Mouse (Mus musculus) MEL (cell line): ENCODE data around the gene Podxl2.

Experiments
- BHLHE40 ChIP-seq: IDR thresholded peaks from 2 replicates; pipeline ENCODE4 v1.6.1; 2012; ENCODE audit warnings: low read depth, mild to moderate bottlenecking, inconsistent platforms, low read length, improper control_type of control experiment, borderline replicate concordance
- CHD1 ChIP-seq: IDR thresholded peaks from 2 replicates; pipeline ENCODE4 v1.6.1; 2012; ENCODE audit warnings: low read depth, mild to moderate bottlenecking, inconsistent platforms, low read length, improper control_type of control experiment
- CTCF ChIP-seq, 3 experiments: IDR thresholded peaks in 2 of 3; conservative IDR thresholded peaks in 1 of 3; 2 replicates each; pipeline ENCODE4 v1.5.1; 2011 to 2012; ENCODE audit warnings: low read length in 3 of 3, low read depth in 2 of 3, mild to moderate bottlenecking in 2 of 3, improper control_type of control experiment in 1 of 3, inconsistent platforms in 1 of 3, mixed read lengths in 1 of 3, moderate library complexity in 1 of 3; ENCODE audit not compliant: control insufficient read depth in 1 of 3, insufficient read depth in 1 of 3, poor library complexity in 1 of 3, severe bottlenecking in 1 of 3
- KAT2A ChIP-seq: conservative IDR thresholded peaks from 2 replicates; pipeline ENCODE4 v1.6.1; 2012; ENCODE audit warnings: low read depth, low read length, improper control_type of control experiment, inconsistent platforms
- MAFK ChIP-seq: IDR thresholded peaks from 2 replicates; pipeline ENCODE4 v1.6.1; 2011; ENCODE audit warnings: low read depth, mild to moderate bottlenecking, low read length, improper control_type of control experiment, borderline replicate concordance
- POLR2AphosphoS5 ChIP-seq: IDR thresholded peaks from 2 replicates; pipeline ENCODE4 v1.6.1; 2012; ENCODE audit warnings: low read depth, borderline replicate concordance, mild to moderate bottlenecking, inconsistent platforms, low read length, moderate library complexity, mixed read lengths
- RCOR1 ChIP-seq: IDR thresholded peaks from 2 replicates; pipeline ENCODE4 v1.6.1; 2012; ENCODE audit warnings: low read depth, mild to moderate bottlenecking, inconsistent platforms, low read length, improper control_type of control experiment
- TAL1 ChIP-seq: IDR thresholded peaks from 2 replicates; pipeline ENCODE4 v1.6.1; 2012; ENCODE audit warnings: mild to moderate bottlenecking, inconsistent platforms, low read length, moderate library complexity, mixed read lengths
- TBP ChIP-seq: IDR thresholded peaks from 2 replicates; pipeline ENCODE4 v1.8.0; 2011; ENCODE audit warnings: low read depth, low read length, improper control_type of control experiment

DNA sequence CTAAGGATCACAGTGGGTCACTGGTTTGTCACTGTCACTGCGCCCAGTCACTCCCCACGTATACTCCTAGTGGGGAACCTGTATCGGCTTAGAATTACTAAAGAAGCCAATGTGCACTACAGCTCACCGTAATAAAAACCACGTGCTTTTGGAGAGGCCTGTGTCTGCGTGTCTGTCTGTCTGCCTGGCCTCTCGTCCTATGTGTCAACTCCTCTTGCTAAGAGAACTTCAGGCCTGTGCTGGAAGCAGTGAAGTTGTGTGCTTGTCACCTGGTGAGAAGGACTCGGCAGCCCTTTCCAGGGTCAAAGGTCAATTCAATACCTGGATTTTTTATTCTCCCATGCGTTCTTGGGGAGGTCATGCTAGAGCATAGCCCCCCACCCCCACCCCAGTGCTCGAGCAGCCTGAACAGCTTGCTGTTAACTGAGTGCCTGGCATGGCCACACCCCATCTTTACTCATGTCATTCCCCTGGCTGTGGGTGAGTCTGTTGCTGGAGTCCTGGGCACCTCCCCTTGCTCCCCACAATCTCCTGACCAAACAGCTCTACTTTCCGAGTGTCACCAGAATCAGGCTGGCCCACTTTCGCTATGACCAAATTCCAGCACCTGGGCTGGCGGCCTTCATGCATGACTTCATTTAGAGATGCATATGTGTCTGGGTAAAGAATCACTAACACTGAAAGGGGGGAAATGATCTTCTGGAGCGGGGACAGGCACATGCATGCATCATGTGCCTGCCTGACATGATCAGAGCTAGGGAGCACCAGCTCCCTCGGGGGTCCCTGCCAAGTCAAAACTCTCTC is 46.4 kb downstream of the Podxl2 start:
- TF ChIP-seq CTCF (IDR thresholded peaks at IDR 0.05 in 2 of 3, conservative IDR thresholded peaks at IDR 0.05 in 1 of 3; ENCODE audit: control insufficient read depth in 1 of 3, insufficient read depth in 1 of 3, low read depth in 2 of 3, low read length in 3 of 3, poor library complexity in 1 of 3, severe bottlenecking in 1 of 3) (no peak), POLR2AphosphoS5 (no peak), BHLHE40 (no peak), RCOR1 (no peak), CHD1 (no peak), KAT2A (no peak), TAL1 (no peak), TBP (no peak), MAFK (no peak)
